Mouse (Mus musculus): ENCODE results near the gene Cnpy4. TPM values are rescaled to one million over a fixed set of nuclear protein-coding genes. Genes with fewer than 3 reads are reported as not detected.
A peak's percentile ranks its signal among the peaks of the same experiment; 100 is the strongest.

Gene Cnpy4
- total RNA-seq (2021), result 10 to 100 TPM in 1 of 2 experiments, 1 to 10 TPM in 1; 8.9 to 11.8 TPM
- long read RNA-seq, experiment 1, transcript Cnpy4-202 (6 exons, 1,855 nt), result major isoform, 9 of 9 reads
- long read RNA-seq, experiment 1, partial matches to known transcripts, result 0 of 9 reads
- long read RNA-seq, experiment 1, other reads (novel, unspliced or antisense), result 0 of 9 reads
- long read RNA-seq, experiment 2, partial matches to known transcripts, result 0 of 4 reads
- long read RNA-seq, experiment 2, other reads (novel, unspliced or antisense), result 0 of 4 reads

DNA sequence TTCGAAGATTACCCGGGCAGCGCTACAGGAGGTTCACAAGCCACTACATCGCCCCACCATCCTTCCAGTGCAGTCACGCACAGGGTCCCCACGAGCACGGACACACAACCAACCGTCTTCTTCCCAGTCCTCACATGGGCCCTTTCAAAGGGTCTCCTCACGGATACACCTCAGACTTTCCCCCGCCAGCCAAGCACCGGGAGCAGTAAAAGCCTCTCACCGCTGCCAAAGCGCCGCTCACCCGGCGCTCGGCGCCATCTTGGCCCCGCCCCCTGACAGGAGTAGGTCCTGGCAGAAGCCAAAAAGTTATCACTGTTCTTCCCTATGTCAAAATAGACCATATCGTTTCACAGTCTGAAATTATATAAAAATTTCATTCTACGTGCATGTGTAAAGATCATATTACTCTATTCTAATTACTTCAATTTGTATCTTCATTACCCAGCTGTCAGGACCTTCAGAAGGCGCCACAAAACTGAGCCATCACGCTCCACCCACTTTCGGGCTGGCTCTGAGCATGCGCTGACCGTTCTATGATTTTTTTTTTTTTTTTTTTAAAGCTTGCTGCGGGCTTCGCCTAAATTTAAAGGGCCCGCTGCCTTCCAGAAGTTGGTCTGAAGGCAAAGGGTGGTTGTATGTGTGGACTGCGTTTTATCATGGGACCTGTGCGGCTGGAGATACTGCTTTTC is at the start of gene Cnpy4, which contains the start of gene Taf6:
Cnpy4 (plus strand) TSS at position 536 of the 689 bp plus-strand sequence.
Taf6 (minus strand) TSS at position 502 of the 689 bp plus-strand sequence.
- peak; percentile 84 for DNase-seq

DNA sequence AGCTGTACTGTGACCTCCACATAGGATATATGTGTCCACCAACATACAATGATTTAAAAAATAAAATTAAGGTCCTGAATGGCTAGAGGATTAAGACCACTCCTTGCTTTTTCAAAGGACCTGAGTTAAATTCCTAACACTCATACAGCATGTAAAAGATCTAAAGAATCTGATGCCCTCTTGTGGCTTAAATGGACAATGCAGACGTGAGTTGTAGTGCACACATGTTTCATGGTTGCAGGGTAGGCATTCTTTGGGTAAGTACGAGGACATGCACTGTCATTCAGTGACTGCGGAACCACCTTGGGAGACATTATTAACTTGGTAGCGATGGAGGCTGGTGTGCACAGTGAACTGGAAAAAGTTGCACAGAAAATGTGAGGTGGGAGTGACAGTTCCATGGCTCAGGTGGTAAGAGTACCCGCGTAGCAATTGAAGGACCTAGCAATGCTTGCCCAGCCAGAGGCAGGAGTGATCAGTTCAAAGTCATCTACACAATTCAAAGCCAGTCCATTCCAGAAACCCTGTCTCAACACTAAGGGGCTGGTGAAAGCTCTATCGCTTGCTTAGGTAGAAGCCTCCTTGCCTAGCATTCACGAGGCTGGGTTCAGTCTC is 49.2 kb upstream of the Cnpy4 start:
- no peak for DNase-seq

DNA sequence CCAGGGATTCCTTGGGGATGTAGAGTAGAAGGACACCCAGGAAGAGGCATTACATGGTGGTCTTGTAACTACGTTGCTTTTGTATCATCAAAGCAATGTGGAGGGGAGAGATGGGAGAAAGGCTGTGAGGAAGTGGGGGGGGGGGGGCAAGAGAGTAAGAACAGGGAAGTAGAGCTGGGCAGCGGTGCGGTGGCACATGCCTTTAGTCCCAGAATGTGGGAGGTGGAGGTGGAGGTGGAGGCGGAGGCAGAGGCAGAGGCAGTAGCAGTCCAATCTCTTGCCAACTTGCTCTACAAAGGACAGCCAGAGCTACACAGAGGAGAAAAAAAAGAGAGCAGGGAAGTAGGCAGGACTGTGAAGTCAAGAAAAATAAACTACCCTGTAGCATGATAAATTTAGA is 48.7 kb upstream of the Cnpy4 start:
- no peak for DNase-seq

DNA sequence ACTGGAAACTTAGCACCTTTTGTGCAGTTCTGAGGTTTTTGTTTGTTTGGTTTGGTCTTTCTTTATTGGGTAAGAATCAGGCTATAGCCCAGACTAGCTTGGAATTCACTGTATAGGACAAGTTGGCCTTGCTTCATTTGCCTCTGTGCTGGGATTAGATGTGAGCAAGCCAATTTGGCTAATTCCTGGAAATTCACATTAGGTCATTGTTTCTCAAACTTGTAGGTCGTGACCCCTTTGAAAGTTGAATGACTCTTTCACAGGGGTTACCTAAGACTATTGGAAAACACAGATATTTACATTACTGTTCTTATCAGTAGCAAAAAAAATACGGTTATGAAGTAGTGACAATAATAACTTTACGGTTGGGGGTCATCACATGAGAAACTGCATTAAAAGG is 32.9 kb upstream of the Cnpy4 start:
- DNase-seq, result no peak

DNA sequence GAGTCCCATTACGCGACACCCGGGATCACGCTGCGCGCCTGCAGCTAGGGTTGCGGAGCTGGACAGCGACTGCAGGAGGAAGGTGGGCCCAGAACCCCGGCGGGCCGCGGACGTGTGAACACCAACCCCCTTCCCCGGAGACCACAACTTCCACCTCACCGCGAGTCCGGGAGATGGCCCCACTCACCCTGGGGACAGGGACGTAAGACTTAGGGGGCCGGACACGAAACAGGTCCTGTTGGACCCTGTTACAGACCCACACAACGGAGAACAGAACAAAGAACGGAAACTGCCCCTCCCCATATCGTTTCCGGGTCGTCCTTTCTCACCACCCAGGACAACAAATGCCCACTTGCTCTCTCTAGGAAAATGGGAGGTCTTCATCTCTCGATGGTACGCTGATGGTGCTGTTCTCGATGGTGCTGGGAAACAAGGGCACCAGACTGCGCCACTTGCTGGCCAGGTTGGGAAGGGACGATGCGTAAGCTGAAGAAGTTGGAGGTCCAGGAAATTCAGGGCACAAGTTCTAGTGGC is 31.8 kb upstream of the Cnpy4 start, which contains the start of gene Zfp113:
Zfp113 (minus strand) TSS at position 302 of the 534 bp plus-strand sequence.
- peak; percentile 69 for DNase-seq

DNA sequence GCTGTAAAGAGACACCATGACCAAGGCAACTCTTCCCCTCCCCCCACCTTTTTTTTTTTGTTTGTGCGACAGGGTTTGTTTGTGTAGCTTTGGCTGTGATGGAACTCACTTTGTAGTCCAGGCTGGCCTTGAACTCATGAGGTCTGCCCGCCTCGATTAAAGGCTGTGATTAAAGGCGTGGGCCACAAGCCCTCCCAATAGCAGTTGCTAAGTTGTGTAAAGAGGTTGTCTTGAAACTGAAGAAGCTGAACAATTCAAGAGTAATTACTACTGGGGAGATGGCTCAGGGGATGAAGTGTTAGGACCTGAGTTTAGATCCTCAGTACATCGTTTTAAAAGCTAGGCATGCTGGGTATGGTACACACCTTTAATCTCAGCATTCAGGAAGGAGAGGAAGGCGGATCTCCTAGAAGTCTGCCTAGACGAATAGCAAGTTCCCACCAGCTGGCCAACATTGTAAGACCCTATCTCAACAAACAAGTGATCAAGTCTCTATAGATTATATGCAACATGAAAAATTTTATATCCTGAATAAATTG is 27.0 kb upstream of the Cnpy4 start:
- DNase-seq, result no peak

DNA sequence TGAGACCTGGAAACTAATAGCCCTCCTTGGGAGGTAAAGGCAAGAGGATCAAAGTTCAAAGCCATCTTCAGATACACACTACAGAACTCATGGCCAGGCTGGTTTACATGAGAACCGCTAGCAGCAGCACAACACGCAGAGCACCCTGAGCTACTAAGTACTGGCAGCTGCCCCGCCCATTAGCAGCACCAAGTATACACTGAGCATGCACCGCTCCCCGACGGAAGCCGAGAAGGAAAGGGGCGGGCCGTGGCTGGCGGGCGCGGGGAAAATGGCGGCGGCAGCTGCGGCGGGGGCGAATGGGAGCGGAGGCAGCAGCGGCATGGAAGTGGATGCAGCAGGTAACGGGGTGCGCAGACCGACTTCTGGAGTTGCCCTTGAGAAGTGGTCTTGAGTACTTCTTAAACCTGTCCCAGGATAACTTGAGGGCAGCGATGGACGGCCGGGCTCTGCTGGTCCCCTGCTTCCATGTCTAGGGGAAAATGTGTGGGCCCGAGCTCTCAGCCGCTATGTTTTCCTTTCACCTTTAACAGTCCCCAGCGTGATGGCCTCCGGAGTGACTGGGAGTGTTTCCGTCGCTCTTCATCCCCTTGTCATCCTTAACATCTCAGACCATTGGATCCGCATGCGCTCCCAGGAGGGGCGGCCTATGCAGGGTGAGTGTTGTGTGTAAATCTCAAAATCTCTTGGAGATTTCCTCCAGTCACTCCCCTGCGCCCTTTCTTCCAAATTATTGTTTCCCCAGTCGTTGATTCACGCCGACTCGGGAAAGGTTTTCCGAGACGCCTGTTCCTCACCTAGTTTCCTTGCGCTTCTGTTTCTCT is 26.2 kb upstream of the Cnpy4 start, which contains the start of gene Cops6:
Cops6 (plus strand) TSS at position 230 of the 824 bp plus-strand sequence.
- peak; percentile 94 for DNase-seq

DNA sequence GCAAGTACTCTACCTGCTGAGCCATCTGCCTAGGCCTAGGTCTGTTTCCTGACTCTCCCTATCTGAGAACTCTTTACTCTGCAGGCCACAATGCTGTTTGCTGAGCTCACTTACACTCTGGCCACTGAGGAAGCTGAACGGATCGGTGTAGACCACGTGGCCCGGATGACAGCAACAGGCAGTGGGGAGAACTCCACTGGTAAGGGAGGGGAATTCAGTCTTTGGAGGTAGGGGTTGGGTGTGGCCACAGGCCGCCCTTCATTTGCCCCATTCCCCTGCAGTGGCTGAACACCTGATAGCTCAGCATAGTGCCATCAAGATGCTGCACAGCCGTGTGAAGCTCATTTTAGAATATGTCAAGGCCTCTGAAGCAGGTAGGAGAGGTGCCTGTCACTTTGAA is 24.2 kb upstream of the Cnpy4 start:
- DNase-seq, result no peak

DNA sequence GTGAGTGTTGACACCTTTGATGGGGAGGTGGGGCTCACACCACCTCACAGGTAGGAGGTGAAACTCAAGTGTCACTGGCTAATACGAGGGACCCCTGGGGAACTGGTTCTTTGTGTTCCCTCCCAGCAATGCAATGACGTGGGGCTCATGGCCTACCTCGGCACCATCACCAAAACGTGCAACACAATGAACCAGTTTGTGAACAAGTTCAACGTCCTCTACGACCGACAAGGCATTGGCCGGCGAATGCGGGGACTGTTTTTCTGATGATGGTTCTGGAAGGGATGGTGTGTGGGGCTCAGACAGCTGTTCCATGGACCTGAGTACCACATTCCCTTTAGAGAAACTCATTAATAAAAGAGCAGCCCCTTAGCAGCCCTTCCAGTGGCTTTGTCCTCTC is 23.7 kb upstream of the Cnpy4 start:
- no peak for DNase-seq

DNA sequence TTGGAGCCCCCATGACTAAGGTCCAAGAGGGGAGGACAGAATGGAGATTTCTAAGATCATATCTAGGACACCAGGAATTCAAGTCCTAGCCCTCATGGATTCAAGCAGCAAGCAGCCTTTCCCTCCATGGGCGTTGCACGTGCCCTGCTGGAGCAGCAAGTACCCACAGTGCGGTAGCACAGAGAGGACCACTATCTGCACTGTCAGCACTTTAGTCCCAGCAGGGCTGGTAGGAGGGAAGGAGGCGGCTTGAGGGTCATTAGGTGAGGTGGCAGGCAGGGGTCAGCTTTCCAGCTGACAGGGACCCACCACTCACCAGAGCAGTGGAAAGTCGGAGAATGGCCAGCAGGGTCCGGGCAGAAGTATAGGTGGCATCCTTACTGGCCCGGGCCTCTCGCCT is 21.7 kb upstream of the Cnpy4 start:
- DNase-seq, result no peak

DNA sequence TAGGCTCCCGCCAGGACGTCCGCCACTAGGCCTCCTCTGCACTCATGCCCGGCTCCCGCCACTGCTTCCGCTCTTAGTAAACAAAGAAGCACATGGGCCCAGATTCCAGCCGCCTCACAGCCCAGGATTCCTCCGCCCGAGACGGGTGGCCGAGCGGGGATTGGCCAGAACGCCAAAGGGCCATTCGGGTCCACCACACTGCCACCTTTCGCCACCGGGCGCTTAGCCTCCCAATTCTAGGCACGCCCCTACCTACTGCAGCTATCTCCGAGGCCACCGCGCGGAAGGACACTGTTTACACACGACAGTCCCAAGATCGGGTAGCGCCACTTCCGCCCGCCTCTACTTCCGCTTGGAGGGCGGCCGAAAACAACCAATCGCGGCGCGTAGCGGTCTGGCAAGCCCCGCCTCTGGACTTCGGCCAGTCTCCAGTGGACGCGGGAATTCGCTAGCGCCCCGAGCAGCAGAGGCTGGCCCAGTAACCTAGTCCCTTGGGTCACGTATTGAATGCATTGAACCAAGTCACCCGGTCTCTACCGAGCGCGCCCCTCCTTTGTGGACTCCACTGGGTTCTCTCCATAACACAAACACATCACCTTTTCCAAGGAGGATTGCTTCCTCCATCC is 16.2 kb upstream of the Cnpy4 start:
- peak; percentile 99 for DNase-seq

DNA sequence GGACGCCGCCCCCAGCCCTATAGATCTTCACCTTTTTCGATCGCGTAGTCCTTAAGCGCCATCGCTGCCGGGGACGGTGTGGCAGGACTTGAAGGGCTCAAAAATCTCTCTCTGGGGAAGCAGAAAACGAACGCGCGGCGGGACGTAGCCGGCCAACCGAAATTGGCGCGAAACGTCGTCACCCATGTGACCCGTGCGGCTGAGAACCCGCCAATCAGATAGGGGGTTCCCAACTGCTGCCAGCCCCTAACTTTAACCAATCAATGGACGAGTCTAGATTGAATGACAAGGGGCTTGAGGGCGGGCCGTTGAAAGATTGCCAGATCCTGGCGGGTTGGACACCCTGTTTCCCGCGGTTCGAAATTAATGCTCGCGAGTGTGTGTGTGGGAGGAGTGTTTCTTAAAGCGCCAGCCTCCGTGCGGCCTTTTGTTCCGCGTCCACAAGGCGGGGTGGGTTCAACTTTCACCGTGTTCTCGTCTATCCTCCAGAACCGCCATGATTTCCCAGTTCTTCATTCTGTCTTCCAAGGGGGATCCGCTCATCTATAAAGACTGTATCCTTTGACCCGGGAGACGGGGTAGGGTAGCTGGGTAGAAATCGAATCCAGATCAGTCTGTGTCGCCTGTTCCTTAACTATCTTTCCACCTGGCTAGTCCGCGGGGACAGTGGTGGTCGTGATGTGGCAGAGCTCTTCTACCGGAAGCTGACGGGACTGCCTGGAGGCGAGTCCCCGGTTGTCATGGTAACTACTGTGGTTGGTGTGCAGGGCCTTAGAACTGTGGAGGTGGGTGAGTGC is 15.4 kb upstream of the Cnpy4 start, which contains the start of the genes Ap4m1 and Mcm7:
Ap4m1 (plus strand) TSS at position 308 of the 797 bp plus-strand sequence.
Mcm7 (minus strand) TSS at position 728 of the 797 bp plus-strand sequence.
- DNase-seq, result peak; percentile 98

DNA sequence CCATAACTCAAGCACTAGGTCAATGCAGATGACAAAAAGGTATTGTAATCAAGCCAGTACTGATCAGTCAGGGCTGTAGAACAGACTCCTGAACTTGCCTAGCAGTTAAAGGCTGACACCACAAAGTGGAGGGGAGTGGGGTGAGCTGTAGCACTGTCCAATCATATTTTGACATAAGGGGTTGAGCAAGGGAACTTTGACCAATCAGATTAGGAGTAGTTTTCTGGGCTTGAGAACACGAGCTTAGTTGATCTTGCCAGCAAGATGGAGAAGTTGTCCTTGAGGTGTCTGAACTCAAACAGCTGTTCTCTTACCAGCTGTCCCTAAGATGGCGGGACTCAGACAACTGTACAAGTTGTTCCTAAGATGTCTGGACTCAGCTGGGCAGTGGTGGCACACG is 14.1 kb upstream of the Cnpy4 start:
- no peak for DNase-seq

DNA sequence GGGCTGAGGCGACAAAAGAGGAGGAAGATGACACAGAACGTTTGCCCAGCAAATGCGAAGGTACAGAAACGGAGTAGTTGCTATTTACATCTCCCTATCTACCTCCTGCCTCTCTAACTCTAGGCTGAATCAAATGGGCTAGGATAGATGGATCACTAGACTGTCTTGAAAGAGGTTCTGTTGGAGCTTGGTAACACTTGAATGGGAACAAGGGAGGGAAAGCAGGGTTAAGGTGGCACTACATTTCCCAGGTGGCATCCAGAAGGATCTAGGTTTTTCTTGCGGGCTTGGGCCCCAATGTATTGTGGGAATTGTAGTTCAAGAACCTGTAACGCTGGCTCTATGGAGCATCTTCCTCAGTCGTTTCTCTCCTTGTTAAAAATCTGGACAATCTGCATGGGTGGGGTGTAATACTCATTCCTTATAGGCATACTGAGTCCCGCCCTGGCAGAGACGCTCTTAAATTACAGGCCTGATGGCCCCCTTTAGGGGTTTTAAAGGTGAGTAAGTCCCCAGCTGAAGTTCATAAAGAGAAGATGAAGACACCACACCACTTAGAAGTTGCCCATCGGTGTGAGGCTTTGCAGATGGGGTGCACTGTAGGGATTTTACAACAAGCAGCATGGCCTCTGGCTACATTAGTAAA is 499 bp downstream of the Cnpy4 start:
- DNase-seq, result peak; percentile 29

DNA sequence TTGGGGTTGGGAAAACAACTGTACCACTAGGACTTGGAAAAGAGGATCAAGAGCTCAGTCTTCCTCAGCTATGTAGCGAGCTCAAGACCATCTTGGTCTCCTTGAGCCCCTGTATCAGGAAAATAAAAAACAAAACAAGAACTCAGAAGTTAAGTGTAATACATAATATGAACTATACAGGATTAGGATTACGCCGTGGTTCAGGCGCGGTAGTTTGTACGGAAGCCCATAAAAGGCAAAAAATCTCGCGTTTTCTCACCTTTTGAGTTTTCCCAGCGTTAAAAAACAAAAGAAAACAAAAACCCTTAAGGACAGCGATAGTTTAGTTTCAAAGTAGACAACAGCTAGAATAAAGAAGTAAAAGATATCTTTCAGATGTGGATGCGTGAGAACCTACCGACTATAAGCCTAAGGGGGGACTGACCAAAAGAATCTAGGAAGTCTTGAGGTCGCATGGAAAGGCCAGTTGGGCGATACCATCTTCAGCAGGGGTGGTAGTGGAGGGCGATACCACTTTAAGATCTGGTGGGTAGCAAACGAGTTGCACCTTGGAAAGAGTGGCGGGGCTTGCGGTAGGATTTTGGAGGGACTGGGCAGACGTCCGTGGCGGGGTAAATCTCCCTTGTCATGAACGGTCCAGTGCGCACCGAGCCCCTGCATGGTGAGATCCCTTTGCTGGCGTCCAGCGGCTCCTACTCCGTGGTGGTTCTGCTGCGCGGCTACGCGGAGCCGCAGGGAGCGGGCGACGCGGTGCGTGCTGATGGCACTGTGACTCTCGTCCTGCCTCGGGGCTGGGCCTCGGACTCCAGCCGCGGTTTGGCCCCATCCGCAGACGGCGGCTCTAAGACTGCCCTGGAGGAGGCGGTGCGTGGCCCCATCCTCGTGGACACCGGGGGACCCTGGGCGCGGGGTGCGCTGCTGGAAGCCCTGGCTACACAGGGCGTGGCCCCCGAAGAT is 6.8 kb downstream of the Cnpy4 start, which contains the start of gene Mblac1:
Mblac1 (plus strand) TSS at position 544 of the 957 bp plus-strand sequence.
- peak; percentile 75 for DNase-seq

DNA sequence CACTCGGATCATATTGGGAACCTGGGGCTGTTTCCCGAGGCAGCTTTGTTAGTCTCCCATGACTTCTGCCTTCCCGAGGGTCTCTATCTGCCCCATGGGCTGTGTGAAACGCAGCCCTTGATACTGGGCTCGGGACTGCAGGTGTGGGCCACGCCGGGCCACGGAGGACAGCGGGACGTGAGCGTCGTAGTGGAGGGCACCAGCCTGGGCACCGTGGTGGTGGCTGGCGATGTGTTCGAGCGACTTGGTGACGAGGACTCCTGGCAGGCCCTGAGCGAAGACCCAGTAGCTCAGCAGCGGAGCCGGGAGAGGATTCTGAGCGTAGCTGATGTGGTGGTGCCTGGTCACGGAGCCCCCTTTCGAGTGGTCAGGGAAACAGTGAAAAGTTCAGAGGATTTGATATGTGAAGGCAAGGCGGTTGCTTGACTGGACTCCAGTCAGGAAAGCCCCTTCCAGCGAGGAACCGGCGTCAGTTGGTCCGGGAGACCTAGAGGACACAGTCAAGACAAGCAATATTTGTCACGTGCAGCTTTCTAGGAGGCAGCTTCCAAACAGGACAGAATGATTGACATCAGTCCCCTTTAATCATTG is 7.6 kb downstream of the Cnpy4 start:
- peak; percentile 33 for DNase-seq

DNA sequence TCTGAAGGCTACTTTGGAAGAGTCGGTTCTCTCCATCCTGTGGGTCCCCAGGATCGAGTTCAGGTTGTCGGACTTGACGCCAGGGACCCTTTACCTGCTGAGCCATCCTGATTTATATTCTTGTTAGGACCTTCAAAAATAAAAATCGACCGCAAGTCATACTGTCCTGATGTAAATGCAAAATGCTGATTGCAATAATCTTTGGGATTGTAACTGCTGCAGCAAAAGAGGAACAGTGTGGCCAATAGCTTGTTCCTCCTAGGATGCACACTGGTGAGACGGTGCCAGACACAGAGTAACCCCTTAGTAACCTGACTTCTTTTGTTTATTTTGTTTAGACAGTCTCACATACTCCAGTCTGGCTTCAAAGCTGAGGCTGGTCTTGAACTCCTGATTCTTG is 8.2 kb downstream of the Cnpy4 start:
- DNase-seq, result no peak

DNA sequence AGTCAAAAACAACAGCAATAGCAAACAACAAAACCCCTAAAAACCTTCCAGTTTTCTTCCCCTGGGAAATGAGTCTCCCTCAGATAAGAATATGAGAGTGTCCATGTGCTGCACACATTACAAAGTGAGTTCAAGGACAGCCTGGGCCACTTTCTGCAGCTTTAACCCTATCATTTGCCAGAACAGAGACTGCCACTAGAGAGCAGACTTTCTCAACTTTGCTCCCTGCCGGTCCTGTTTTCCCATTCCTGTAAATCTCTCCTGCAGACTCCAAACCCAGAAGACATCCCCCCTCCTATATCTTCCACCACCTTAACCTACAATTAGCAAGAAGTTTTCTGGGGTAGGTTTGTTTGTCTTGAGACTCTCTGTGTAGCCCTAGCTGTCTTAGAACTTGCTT is 12.3 kb downstream of the Cnpy4 start:
- no peak for DNase-seq
